Mouse (Mus musculus) testis, adult 2 months (tissue): ENCODE results near the gene Dck. TPM values are rescaled to one million over a fixed set of nuclear protein-coding genes. Genes with fewer than 3 reads are reported as not detected.
"Not testable (repeated sequence)": the region's sequence is repeated elsewhere in the genome, so short reads cannot be mapped to it uniquely, and the experiment has no call there.

Experiments used
- H3K27ac ChIP-seq: fragments of 200-500 bp; 2 replicates; pipeline ENCODE4 v1.5.1; 2012; ENCODE audit warnings: low read depth, low read length; ENCODE audit not compliant: control insufficient read depth, insufficient read depth
- H3K27me3 ChIP-seq: fragments of 200-500 bp; 2 replicates; pipeline ENCODE4 v1.6.1; 2012; ENCODE audit warnings: mild to moderate bottlenecking, low read length, moderate library complexity; ENCODE audit not compliant: control insufficient read depth, insufficient read depth
- H3K36me3 ChIP-seq: fragments of 200-500 bp; 2 replicates; pipeline ENCODE4 v1.6.1; 2012; ENCODE audit warnings: mild to moderate bottlenecking, low read length; ENCODE audit not compliant: control insufficient read depth, insufficient read depth
- H3K4me1 ChIP-seq: fragments of 200-500 bp; 2 replicates; pipeline ENCODE4 v1.6.1; 2012; ENCODE audit warnings: low read length; ENCODE audit not compliant: control insufficient read depth, insufficient read depth
- H3K4me3 ChIP-seq: fragments of 200-500 bp; 2 replicates; pipeline ENCODE4 v1.5.1; 2012; ENCODE audit warnings: low read depth, mild to moderate bottlenecking, low read length, moderate library complexity, mixed read lengths; ENCODE audit not compliant: control insufficient read depth
- CTCF ChIP-seq: fragments of 200-500 bp; IDR thresholded peaks from 2 replicates; pipeline ENCODE4 v1.5.1; 2012; ENCODE audit warnings: low read depth, mild to moderate bottlenecking, inconsistent platforms, low read length, moderate library complexity; ENCODE audit not compliant: control insufficient read depth, insufficient read depth, insufficient replicate concordance
- POLR2A ChIP-seq: fragments of 200-500 bp; IDR thresholded peaks from 2 replicates; pipeline ENCODE4 v1.6.1; 2012; ENCODE audit warnings: low read depth, mild to moderate bottlenecking, inconsistent platforms, low read length, moderate library complexity; ENCODE audit not compliant: control insufficient read depth
- polyA plus RNA-seq: library from polyadenylated mRNA; depleted of rRNA; stranded (reverse); fragments of >200 nt; gene quantifications from 2 replicates; pipeline ENCODE4 v1.2.3, GENCODE M21; 2012

The Dck gene
- polyA plus RNA-seq, 1 experiment: 1.8 TPM

DNA sequence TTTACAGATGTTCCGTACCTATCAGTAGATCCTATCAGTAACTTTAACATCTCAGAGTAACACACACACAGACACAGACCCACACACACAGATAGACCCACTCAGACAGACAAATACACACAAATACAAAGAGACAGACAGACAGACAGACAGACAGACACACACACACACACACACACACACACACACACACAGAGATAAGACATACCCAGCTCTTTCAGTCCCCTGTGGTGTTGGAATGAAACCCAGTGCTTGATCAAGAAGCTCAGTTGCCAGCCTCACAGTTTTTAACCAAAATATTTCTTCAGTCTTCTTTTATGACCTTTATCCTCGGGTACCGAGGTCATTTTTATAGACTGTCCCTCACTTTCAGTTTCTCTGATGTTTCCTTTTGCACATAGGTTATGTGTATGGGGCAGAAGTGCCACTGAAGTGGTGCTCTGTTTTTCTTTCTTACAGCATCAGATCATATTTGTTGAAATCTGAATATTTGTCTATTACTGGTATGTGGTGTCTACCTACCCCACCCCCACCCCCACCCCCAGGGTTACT, 37.1 kb upstream of the Dck start:
- no peak for TF ChIP-seq CTCF
- no peak for TF ChIP-seq POLR2A
- Histone ChIP-seq H3K4me1 (no peaks in the 10 kb centered on the region), H3K36me3 (no peaks in the 10 kb centered on the region), H3K27ac (no peak overlapping the region), H3K27me3 (no peaks in the 10 kb centered on the region), H3K4me3 (no peak overlapping the region)

DNA sequence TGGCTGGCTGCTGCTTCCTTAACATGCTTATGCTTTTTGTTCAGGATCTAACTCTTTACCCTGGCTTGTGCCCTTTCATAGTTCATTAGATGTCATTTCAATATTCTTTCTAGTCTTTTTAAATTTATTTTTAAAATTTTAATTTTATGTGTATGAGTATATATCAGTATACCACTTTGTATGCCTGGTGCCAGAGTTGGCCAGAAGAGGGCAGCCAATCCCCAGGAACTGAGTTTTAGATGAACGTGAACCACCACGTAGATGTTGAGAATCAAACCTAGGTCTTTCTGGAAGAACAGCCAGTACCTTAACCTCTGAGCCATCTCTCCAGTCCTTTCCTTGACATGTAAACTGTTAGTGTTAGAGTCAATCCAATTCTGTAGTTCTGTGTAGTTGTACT, 30.0 kb upstream of the Dck start:
- Histone ChIP-seq H3K36me3 (no peaks in the 10 kb centered on the region), H3K27me3 (no peaks in the 10 kb centered on the region), H3K4me1 (no peaks in the 10 kb centered on the region), H3K4me3 (no peak overlapping the region), H3K27ac (no peak overlapping the region)
- TF ChIP-seq POLR2A (no peak), CTCF (no peak)

- H3K36me3 ChIP-seq, H3K27me3 ChIP-seq: not testable (repeated sequence)
Measured at GRCm38 (mm10) chr5:88741065-88741464, 23.7 kb upstream of the Dck start.

GRCm38 (mm10) chr5:88747774-88748173, 17.0 kb upstream of the Dck start:
- TF ChIP-seq POLR2A (no peak), CTCF (no peak)
- no peak overlapping the region for H3K4me3 ChIP-seq
- H3K27me3 ChIP-seq: no peaks in the 10 kb centered on the region
- H3K27ac ChIP-seq: no peak overlapping the region
- H3K4me1 ChIP-seq: no peaks in the 10 kb centered on the region
- H3K36me3 ChIP-seq: peaks cover 3% of the 10 kb centered on the region

More at GRCm38 (mm10) chr5:88741065-88741464, 23.7 kb upstream of the Dck start:
- H3K4me1 ChIP-seq, H3K4me3 ChIP-seq, H3K27ac ChIP-seq: not testable (repeated sequence)

- Histone ChIP-seq H3K27me3 (no peaks in the 10 kb centered on the region), H3K36me3 (no peaks in the 10 kb centered on the region; the same call in 1 of the 2 replicates)
- no peak for TF ChIP-seq POLR2A
- TF ChIP-seq CTCF: no peak
Measured at GRCm38 (mm10) chr5:88753199-88753598, 11.6 kb upstream of the Dck start.

GRCm38 (mm10) chr5:88762611-88763010, 2.2 kb upstream of the Dck start:
- Histone ChIP-seq H3K4me1 (peaks cover 3% of the 10 kb centered on the region; the same call in 1 of the 2 replicates), H3K27me3 (no peaks in the 10 kb centered on the region), H3K36me3 (no peaks in the 10 kb centered on the region), H3K4me3 (no peak overlapping the region), H3K27ac (no peak overlapping the region)
- TF ChIP-seq CTCF (no peak), POLR2A (no peak)

More at GRCm38 (mm10) chr5:88753199-88753598, 11.6 kb upstream of the Dck start:
- no peak overlapping the region for H3K4me3 ChIP-seq
- no peak overlapping the region for H3K27ac ChIP-seq
- no peaks in the 10 kb centered on the region for H3K4me1 ChIP-seq

GRCm38 (mm10) chr5:88764430-88764986, 288 bp upstream of the Dck start:
- H3K27me3 ChIP-seq: no peaks in the 10 kb centered on the region
- no peaks in the 10 kb centered on the region for H3K36me3 ChIP-seq
- no peak overlapping the region; the same call in 1 of the 2 replicates for H3K27ac ChIP-seq
- peaks cover 3% of the 10 kb centered on the region; the same call in 1 of the 2 replicates for H3K4me1 ChIP-seq
- H3K4me3 ChIP-seq: peak overlapping the region; percentile 94
- TF ChIP-seq CTCF (no peak), POLR2A (no peak)

DNA sequence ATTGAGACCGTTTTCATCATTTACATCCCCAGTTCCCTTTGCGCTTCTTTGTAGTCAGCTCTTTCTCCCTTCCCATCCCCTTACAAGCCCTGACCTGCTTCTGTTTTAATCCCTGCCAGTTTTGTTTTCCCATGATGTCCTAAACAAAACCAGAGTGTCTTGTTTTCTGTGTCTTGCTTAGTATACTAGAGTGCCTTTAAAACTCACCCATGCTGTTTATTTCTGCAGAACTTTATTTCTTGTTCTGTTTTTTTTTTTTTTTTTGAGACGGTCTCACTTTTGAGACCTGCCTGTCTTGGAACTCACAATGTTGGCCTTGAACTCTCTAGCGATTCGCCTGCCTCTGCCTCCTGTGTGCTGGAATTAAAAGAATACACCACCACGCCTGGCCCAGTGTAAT, 791 bp downstream of the Dck start:
- H3K36me3 ChIP-seq: no peaks in the 10 kb centered on the region
- H3K4me3 ChIP-seq: peak overlapping the region; percentile 94
- H3K27me3 ChIP-seq: no peaks in the 10 kb centered on the region
- H3K4me1 ChIP-seq: peaks cover 3% of the 10 kb centered on the region; the same call in 1 of the 2 replicates
- H3K27ac ChIP-seq: no peak overlapping the region
- TF ChIP-seq POLR2A: no peak
- no peak for TF ChIP-seq CTCF
